Mouse (Mus musculus): ENCODE data around the gene Rnf31.

Gene Rnf31

DNA sequence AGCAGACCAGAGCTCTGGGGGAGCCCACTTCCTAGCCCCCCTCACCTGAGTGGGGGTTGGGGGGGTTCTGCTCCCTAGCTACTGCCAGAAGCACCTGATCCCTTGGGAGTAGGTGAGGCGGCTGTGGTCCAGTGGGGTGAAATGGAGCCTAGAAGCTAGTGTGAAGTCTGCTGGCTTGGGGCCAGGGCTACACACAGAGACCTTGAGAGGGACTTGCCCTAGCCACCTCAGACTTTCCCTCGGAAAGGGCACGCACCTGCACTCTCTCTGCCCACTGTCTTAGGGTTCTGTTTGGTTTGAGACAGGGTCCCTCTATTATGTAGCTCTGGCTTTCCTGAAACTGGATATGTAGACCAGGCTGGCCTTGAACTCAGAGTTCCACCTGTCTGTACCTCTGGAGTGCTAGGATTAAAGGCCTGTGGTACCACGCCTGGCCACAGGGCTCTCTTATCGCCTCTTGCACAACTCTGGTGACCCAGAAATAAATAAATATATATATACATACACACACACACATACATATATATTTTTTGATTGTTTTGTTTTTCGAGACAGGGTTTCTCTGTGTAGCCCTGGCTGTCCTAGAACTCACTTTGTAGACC, 12.7 kb upstream of the Rnf31 start:
- DNase-seq, result peak; percentile 73 to 76

DNA sequence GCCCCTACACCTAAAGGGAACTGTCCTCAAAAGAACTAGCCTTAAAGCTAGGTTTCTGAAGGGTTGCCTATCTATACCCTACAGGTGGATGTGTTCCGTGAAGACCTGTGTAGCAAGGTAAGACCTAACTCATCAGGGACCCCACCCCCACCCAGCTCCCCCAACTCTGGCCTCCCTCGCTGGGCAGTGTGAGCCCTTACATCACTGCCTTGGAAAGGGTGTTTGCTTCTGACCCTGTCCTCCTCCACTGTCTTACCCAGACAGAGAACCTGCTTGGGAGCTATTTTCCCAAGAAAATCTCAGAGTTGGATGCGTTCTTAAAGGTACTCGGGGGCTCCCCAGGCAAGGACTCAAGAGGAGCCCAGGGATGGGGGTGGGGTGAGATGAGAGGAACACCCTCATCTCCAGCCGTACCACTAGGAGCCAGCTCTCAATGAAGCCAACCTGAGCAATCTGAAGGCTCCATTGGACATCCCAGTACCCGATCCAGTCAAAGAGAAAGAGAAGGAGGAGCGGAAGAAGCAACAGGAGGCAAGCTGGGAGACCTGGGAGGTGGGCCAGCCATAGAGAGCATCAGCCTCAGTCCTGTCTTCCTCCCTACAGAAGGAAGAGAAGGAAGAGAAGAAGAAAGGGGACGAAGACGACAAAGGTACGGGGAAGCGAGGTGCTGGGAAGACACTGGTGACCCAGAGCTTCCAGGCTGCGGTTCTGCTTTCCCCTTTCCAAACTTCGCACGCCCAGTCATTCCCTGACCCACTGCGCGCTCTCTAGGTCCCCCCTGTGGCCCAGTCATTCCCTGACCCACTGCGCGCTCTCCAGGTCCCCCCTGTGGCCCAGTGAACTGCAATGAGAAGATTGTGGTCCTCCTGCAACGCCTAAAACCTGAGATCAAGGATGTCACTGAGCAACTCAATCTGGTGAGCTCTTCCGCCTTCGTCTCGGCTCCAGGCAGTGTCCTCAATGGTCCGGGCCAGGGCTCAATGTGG, 11.7 kb upstream of the Rnf31 start:
- DNase-seq, result no peak

DNA sequence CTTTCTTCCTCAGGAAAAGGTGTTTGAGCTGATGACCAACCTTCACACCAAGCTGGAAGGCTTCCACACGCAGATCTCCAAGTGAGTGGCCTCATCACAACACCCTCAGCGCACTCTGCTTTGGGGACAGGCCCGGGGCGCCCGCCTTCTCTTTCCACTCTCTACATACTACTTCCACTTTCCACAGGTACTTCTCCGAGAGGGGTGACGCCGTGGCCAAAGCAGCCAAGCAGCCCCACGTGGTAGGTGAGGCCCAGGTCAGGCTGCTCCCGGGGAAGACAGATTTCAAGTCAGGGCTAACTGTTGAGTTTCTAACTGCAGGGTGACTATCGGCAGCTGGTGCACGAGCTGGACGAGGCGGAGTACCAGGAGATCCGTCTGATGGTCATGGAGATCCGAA, 10.8 kb upstream of the Rnf31 start:
- DNase-seq, result no peak

DNA sequence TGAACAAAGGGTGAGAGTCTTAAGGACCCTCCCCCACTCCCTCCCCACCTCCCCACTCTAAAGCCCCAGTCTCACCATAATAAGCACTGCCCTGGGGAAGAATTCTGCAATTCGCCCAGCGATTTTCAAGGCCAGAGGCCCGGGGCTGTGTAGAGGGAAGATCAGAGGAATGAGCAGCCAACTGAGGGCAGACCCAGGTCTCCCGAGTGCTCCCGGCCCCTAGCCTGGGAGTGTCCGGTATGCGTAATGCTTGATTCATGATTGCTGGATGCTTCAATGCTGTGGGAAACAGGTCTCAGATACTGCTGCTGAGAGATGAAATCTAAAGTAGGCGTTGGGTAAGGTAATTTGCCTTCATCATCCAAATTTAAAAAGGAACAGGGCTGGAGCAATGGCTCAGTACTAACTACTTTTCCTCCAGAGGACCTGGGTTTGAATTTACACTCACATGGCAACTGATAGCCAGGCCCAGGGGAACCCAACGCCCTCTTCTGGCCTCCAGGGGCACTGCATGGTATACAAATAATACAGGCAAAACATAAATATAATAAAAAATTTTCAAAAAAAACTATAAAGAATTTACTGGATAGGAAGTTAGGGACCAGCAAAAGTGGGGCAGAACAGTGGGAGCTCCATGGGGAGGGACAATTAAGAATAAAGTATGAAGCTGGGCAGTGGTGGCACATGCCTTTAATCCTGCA, 9.4 kb upstream of the Rnf31 start:
- no peak for DNase-seq

DNA sequence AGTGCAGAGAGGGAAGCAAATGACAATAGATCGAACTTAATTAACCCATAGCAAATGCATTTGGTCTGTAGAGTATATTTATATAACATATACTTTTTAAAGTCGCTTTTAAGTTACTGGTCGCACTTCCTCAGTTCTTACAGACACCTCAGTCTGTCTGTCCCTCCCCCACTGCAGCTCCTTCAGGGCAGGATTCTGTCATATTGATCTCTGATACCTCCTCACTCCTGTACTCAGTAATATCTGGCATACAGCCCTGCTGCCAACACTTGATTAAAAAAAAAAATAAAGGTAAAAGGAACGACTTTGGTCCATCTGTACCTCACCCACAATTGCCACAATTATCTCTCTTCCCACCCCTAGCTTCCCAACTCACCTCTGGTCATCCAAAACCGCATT, 7.2 kb upstream of the Rnf31 start:
- DNase-seq, result no peak

DNA sequence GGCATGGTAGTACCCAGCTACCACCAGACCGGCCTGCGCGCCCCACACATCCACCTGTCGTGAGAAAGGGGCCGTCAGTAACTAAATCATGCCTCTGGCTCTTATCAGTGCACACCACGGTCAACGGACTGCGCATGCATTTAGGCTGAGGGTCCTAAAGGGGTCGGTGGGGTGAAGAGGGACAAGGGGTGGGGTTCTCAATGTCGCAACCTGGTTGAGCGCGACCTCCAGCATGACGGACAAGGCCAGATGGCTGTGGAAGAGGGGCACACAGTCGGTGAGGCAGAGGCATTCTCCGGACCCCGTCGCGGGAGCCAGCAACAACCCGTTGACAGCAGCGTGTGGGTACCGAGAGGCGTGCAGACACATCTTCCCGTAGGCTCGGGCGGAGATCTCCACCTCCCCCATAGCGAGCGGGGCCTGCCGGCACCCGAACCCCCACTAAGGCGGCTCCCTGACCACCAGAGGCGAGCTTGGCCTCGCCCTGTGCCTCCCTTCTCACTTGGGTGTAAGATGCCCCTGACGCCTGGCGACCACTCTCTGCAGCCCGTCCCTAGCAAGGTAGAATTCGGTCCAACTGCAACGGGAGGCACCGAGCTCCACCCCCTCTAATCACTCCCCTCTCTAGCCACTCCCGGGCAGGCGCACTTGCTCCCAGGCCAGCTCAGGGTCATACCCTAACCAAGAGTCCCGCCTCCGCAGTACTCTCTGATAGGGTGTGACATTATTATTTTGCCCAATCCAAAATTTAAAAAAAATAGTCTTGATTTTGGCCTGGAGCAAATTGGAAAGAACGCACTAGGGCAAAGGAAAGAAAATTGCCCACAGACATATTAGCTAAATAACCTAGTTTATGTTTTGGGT, 6.6 kb upstream of the Rnf31 start, which contains the start of gene Emc9:
Gene Emc9 (minus strand): TSS at position 601 of the 864 bp plus-strand sequence.
- peak; percentile 82 to 86 for DNase-seq

DNA sequence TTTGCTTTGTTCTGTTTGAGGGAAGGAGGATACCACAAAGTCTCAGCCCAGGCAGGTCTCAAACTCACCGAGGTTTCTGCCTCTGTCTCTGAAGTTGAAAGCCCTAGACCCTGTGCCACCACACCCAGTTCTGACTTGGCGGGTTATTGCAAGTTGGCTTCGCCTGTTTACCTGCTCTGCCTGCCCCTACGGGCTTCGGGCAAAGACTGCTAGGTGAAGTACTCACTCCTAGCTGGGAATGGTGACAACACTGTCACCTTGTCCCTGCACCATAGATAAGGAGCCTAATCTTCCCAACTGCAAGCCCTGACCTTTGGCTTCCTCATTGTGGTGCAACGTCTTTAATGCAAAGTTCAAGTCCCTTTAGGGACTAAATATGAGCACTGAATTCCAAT, 5.9 kb upstream of the Rnf31 start:
- DNase-seq, result no peak

DNA sequence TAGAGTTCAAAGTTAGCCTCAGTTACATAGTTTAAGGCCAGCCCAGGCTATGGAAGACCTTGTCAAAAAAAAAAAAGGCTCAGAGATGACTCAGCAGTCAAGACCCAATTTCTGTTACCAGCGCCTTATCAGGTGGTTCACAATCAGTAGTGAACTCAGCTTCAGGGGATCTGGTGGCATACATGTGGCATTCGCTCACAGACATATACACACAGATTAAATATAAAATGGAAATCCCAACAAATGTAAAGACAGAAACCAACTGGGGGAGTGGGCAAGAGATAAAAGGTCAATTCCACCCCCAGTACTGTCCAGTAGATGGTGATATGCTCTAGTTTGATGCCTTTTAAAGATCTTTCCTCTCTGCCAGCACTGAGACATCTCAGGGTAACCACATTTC, 5.4 kb upstream of the Rnf31 start:
- DNase-seq, result no peak

DNA sequence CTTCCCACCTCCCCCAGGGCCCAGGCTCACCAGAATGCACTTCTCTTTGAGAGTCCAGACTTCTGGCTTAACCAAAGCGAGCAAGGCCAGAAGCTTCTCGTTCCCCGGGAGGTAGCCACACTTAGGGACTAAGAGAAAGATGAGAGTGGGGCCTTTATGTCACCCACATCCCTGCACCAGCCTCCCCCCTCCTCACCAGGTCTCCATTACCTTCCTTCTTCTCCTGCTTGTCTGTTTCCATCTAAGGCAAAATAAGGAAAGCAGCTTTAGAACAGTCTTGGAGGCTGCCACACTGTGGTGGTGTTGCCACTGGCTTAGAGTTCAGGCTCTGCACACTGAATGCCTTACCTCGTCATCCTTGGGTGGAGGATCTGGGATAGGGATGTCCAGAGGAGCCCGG, 2.2 kb upstream of the Rnf31 start:
- DNase-seq, result no peak

DNA sequence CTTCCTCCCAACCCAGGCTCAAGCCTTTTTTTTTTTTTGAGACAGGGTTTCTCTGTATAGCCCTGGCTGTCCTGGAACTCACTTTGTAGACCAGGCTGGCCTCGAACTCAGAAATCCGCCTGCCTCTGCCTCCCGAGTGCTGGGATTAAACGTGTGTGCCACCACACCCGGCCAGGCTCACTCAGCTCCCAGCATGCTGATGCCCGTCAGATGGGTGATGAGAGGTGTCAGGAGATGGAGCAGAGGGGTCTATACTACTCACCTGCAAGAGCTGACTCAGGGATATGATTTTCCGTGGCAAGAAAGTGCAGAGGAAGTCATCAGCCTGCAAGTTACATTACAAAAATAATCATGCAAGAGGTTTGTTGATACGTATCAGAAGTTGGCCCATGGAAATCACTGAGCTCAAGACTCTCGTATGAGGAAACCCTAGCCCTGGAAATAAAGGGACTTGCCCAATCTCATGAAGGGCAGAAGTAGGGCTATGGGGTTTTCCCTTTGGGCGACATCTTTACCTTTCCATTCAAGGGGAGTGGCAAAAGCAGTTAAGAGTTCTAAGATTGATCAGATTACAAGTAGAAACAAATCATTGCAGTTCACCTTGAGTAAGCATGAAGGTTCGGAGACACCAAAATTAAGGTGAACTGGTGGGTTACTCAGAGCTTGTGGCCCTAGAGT, 1.6 kb upstream of the Rnf31 start:
- no peak for DNase-seq

DNA sequence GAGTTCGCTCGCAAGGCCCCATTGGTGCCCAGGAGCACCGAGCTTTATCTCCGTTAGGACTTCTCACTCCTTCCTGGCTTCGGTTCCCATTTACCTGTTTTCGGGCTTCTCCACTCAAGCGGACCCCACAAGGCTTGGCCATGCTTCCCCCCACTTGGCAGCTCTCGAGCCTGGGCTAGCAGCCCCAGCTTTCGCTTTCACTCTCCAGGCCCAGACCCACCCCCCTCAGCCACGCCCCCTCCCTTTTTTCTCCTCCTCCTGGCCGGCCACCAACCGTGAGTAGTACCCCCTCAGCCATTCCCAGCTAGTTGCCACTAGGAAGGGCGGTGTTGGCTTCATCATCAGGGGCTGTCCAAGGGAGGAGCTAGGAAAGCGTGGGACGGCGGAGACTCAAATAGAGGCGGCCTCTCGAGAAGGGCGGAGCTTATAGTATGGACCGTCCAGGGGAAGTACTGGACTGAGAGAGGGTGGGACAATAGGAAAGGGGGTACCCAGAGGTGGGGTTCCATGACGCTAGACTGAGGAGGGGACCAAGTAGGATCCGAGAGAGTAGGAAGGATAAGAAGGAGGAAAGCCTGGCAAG, 669 bp upstream of the Rnf31 start, which contains the start of gene Psme2:
Gene Psme2 (minus strand): TSS at position 366 of the 583 bp plus-strand sequence.
- DNase-seq, result peak; percentile 93 to 96

DNA sequence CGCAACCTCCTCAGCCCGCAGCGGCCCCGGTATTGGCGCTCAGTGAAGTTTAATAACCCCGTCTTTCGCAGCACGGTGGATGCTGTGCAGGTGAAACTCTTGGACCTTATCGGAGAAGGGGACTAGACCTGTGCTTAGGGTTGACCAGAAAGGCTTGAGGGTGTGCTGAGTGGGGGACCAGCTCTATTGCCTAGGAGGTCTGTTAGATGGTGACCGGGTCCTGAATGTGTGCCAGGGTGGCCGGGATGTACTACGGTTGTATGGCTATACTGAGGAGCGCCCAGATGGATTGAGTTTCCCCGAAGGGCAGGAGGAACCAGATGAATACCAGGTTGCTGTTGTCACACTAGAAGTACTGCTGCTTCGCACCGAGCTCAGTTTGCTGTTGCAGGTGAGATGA, 718 bp downstream of the Rnf31 start:
- DNase-seq, result peak; percentile 53 to 65

DNA sequence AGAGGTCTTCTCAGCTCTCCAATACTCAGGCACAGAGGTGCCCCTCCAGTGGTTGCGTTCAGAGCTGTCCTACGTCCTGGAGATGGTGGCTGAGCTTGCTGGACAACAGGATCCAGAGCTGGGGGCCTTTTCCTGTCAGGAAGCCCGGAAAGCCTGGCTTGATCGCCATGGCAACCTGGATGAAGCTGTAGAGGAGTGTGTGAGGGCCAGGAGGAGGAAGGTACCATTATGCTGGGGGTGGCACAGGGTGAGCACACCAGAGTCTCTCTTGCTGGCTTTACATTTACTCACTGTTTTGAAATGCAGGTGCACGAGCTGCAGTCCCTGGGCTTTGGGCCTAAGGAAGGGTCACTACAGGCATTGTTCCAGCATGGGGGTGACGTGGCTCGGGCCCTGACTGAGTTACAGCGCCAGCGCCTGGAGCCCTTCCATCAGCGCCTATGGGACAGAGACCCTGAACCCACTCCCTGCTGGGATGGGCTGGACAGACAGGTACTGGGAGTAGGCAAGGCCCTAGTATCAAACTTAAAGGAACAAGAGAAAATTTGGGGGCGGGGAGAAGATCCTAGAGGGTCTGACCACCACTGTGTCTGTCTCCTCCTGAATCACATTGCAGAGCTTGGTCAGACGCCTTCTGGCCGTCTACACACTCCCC, 4.7 kb downstream of the Rnf31 start:
- DNase-seq, result peak; percentile 68 to 69

DNA sequence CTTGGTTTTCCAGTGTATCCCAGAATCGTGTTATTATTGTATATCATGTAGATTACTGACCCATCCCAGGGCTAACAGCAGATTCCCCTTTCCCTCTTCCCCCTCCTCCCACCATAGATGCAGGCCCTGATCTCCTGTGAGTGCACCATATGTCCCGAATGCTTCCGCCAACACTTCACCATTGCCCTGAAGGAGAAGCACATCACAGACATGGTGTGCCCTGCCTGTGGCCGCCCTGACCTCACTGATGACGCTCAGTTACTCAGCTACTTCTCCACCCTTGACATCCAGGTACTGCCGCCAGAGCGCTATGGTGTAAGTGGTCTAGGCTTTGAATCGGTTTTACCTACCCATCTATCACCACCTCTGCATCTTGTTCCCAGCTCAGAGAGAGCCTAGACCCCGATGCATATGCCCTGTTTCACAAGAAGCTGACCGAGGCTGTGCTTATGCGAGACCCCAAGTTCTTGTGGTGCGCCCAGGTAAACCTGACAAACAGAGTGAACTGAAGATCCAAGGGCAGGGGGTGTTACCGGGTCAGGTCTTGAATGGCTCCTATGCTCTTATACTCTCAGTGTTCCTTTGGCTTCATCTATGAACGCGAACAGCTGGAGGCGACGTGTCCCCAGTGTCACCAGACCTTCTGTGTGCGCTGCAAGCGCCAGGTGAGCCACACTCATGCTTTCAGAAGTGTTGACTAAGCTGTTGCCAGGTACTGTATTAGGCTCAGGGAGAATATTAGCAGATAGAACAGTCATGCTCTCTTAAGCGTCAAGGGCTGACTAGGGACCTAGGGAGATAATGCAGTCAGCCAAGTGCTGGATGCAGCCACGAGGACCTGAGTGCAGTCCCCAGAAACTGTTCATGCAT, 7.2 kb downstream of the Rnf31 start:
- no peak for DNase-seq

DNA sequence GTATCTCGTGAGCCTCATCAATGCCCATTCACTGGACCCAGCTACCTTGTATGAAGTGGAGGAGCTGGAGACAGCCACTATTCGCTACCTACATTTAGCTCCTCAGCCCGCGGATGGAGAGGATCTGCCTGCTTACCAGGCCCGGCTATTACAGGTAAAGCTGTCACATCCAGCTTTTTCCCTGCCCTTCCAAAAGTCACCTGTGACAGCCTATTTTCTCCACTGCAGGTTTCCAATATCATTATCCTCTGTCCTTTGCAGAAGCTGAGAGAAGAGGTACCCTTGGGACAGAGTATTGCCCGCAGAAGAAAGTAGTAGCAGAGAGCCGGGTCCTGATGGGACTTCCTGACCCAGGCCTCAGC, 11.7 kb downstream of the Rnf31 start, which contains the start of gene Irf9:
Gene Irf9 (plus strand): TSS at position 301 of the 362 bp plus-strand sequence.
- DNase-seq, result no peak

DNA sequence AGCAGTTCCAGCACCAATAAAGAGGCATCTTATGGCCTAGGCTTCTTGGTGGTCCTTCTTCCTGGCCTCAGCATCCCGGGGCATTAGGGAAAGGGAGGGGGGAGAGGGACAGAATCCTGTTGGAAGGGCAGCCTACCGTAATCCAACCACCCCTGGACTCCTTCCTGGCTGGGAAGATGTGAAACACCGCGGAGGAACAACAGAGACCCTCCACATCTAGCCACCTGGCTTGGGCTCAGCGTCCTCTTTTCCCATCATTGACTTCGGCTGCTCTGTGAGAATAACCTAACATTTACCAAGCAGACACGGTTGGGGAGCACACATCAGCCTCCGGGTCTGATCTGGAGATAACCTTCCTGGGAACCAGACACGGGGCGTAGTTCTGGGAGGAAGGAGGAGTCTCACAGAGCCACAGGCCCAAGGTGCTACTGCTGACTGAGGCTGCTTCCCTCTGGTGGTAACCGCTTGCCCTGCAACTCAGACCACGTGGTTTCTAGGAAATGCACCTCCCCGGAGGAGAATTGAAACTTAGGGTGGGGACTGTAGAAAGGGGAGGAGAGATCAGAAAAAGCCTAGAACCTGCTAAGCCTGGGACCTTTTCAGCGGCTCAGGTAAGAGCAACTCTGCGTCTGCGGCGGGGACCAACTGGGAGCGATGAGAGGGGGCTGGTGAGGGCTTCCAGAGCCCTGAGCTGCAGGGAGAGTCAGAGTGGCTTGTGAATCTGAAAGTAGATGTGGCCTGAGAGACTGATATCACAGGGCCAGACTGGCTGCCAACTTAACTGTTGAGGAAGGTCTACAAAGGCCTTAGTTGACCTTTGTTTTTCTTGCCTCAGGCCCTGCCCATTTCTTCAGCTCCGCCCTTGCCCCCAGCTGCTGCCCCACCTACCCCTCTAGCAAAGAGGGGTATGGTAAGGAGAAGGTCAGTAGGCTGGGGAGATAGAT, 12.4 kb downstream of the Rnf31 start:
- DNase-seq, result peak; percentile 90 to 92

DNA sequence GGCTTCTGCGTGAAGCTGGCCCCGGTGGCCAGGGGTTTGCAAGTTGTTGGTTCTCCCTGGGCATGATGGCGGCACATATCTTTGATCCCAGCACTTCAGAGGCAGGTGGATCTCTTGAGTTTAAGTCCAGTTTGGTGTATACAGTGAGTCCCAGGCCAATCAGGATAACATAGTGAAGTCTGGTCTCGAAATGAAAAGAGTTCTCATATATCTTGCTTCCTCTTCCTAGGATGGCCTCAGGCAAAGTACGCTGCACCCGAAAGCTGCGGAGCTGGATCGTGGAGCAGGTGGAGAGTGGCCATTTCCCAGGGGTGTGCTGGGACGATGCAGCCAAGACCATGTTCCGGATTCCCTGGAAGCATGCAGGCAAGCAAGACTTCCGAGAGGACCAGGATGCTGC, 13.3 kb downstream of the Rnf31 start:
- no peak for DNase-seq

DNA sequence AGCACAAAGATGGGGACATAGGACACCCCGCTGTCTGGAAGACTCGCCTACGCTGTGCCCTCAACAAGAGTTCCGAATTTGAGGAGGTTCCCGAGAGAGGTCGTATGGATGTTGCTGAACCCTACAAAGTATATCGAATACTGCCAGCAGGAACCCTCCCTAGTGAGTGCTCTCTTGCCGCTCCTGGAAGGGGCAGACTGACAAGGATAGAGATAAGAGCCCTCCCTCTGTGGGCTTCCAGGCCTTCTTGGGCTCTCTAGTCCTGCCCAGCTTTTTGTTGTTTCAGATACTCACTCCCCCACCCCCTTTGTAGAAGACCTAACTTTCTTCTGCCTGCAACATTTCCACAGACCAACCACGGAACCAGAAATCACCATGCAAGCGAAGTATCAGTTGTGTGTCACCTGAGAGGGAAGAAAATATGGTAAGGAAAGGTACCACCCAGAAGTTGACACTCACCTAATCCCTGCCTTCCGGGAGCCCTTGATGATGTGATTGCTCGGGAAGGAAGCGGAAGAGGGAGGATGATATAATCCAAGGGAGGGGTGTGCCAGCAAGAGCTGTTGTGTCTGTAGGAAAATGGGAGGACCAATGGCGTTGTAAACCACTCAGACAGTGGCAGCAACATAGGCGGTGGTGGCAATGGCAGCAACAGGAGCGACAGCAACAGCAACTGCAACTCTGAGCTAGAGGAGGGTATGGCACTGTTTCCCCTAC, 14.4 kb downstream of the Rnf31 start:
- no peak for DNase-seq

Data from cerebellum, postnatal 10 days (tissue).